Mouse (Mus musculus): ENCODE data around the gene Dact1. TPM values are rescaled to one million over a fixed set of nuclear protein-coding genes. Genes with fewer than 3 reads are reported as not detected.

Gene Dact1
- polyA plus RNA-seq, 1 experiment from 2014 or later: 36.5 TPM

DNA sequence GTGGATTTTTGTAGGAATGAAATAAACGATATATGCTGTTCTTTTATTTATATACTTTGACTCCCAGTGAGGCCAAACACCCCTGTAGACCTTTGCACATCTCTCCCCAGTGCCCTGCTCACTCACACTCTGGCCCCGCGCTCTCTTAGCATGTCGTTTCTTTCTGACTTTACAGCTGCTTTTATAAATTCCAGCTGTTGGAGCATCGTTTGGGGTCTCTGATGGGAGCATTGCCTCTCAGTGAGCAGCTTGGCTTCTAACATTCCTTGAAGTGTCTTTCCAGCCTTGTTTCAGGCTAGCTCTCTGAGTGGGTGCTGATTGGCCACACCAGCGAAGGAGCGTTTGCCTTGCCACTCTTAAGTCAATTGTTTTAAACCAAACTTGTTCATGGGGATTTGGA is 35.8 kb downstream of the Dact1 start:
- no peaks in the 10 kb centered on the region for H3K4me1 ChIP-seq
- H3K4me2 ChIP-seq: no peak overlapping the region
- no peak for ATAC-seq (replicated peaks)
- no peak overlapping the region for H3K27ac ChIP-seq
- H3K9ac ChIP-seq: no peak overlapping the region
- H3K27me3 ChIP-seq (replicated peaks): no peaks in the 10 kb centered on the region
- no peak overlapping the region for H3K4me3 ChIP-seq
- no peaks in the 10 kb centered on the region for H3K9me3 ChIP-seq
- H3K36me3 ChIP-seq (replicated peaks): no peaks in the 10 kb centered on the region
- 77% methylated on average over 7 of the region's 7 CpGs for WGBS

DNA sequence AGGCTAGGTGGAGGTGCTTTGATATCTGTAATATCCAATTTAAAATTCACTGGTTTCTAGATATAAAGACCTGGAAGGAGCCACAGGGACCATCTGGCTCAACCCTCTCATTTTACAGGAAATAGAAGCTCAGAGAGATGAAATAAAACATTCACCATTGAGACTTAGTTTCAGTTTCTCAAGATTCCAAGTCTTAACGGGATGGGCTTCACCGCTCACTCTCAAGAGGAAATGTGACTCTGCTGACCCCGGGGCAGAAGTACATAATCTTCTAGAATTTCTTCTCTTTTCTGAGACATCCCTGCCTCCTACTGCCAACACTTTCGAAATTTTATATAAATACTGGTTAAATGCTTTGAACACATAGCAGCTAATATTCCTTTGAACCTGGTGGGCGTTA is 36.4 kb downstream of the Dact1 start:
- H3K9me3 ChIP-seq: no peaks in the 10 kb centered on the region
- no peaks in the 10 kb centered on the region for H3K36me3 ChIP-seq (replicated peaks)
- ATAC-seq (replicated peaks): no peak
- H3K9ac ChIP-seq: no peak overlapping the region
- H3K4me3 ChIP-seq: no peak overlapping the region
- no peak overlapping the region for H3K27ac ChIP-seq
- H3K4me1 ChIP-seq: no peaks in the 10 kb centered on the region
- no peaks in the 10 kb centered on the region for H3K27me3 ChIP-seq (replicated peaks)
- no peak overlapping the region for H3K4me2 ChIP-seq
- 64% methylated on average over 5 of the region's 5 CpGs for WGBS

DNA sequence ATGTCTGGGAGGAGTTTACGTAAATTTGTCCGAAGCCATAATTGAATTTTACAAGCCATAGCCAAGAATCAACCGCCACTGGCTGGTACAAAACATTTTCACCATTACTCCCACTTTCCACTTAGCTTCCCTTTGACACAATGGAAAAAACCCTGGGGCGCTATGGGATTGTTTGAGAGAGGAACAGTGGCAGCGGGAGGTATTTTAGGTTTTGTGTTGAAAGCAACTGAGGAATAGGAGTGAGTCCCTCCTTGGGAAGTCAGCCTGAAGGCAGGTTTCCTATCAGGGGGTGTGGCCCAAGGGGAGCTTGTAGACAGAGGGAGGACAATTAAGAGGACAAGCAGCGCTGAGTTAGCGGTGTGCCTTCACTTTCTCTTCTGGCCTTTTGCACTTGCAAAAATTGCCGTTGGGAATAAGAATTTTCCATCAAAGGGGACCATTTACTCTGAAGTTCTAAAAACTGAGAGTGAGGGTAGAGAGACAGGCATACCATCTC is 38.8 kb downstream of the Dact1 start:
- no peak overlapping the region for H3K9ac ChIP-seq
- no peak overlapping the region for H3K4me3 ChIP-seq
- H3K4me1 ChIP-seq: no peaks in the 10 kb centered on the region
- no peak overlapping the region for H3K27ac ChIP-seq
- H3K36me3 ChIP-seq (replicated peaks): no peaks in the 10 kb centered on the region
- H3K4me2 ChIP-seq: no peak overlapping the region
- no peaks in the 10 kb centered on the region for H3K9me3 ChIP-seq
- 65% methylated on average over 8 of the region's 8 CpGs for WGBS
- H3K27me3 ChIP-seq (replicated peaks): no peaks in the 10 kb centered on the region
- no peak for ATAC-seq (replicated peaks)

DNA sequence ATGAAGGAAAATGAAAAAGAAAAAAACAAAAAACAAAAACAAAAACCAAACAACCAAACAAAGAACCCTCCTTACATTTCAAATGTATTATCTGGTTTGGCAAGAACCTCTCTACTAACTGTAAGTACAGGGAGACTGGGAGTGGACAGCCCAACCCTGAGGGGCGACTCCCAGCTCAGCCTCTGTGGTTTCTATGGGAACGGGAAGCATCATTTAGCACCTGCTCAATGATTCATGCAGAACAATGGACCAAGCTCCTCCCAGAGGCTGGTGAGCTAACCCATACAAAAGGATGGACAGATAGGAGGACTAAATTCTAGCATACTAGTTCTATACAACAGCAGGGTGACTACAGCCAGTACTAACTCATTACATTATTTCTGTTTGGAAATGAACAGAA is 40.4 kb downstream of the Dact1 start:
- Histone ChIP-seq H3K9ac (no peak overlapping the region), H3K9me3 (no peaks in the 10 kb centered on the region), H3K4me3 (no peak overlapping the region), H3K27ac (no peak overlapping the region), H3K4me2 (no peak overlapping the region), H3K36me3 (replicated peaks) (no peaks in the 10 kb centered on the region), H3K27me3 (replicated peaks) (no peaks in the 10 kb centered on the region), H3K4me1 (no peaks in the 10 kb centered on the region)
- 0 out of 2 replicates have a peak, but pooled peaks have one; percentile 9 for ATAC-seq (replicated peaks)
- WGBS: 26% methylated on average over 2 of the region's 2 CpGs

DNA sequence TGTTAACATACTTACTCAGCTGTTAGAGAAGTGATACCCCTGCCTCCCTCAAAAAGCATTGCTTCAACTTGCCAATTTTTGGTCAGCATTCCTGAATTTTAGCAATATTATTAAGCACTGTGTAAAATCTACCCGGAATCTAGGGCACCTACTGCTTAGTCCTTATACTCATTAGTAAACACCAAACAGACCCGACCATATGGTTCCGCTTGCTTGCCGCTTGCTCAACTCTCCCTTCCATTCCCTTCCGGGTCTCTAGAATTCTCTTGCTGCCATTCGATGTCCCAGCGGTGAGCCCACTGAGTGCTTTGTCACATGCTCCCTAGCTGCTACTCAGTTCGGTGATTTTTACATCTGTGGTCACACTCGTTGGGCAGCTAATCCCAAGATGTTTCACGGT is 45.0 kb downstream of the Dact1 start:
- 43% methylated on average over 10 of the region's 10 CpGs for WGBS
- Histone ChIP-seq H3K9me3 (no peaks in the 10 kb centered on the region), H3K4me1 (no peaks in the 10 kb centered on the region), H3K4me3 (no peak overlapping the region), H3K27me3 (replicated peaks) (no peaks in the 10 kb centered on the region), H3K36me3 (replicated peaks) (no peaks in the 10 kb centered on the region), H3K27ac (no peak overlapping the region), H3K4me2 (no peak overlapping the region), H3K9ac (no peak overlapping the region)
- ATAC-seq (replicated peaks): no peak

DNA sequence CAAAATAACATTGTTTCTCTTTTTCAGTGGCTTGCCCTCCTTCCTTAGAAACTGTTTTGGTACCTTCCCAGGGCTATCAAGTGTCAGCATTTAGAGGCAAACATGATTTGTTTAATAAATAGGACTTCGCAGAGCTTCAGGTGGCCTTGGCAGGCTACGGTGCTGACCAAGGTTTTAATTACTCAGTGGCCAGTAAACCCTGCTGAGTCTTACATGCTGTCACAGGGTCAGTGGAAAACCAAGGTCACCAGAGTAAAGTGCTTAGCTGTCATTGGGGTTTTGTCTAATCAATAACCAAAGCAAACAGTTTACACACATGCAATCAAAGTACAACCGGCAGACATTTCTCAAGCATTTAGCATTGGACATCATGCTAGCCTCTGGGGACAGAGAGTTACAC is 45.4 kb downstream of the Dact1 start:
- WGBS: 53% methylated on average over 3 of the region's 3 CpGs
- Histone ChIP-seq H3K4me2 (no peak overlapping the region), H3K4me1 (no peaks in the 10 kb centered on the region), H3K9ac (no peak overlapping the region), H3K9me3 (no peaks in the 10 kb centered on the region), H3K4me3 (no peak overlapping the region), H3K36me3 (replicated peaks) (no peaks in the 10 kb centered on the region), H3K27me3 (replicated peaks) (no peaks in the 10 kb centered on the region), H3K27ac (no peak overlapping the region)
- no peak for ATAC-seq (replicated peaks)

DNA sequence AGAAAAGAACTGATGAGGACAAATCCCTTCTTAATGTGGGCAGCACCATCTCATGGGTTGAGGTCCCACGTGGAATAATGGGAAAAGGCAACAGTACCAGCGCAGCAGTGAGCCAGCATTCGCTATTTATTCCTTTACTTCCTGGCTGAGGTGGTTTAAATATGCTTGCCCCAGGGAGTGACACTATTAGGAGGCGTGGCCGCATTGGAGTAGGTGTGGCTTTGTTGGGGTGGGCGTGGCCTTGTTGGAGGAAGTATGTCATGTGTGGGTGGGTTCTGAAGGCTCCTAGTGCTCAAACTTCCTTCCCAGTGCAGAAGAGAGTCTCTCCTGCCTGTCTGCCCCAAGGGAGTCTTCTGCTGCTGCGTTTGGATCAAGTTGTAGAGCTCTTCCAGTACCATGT is 51.9 kb downstream of the Dact1 start:
- 92% methylated on average over 7 of the region's 7 CpGs for WGBS
- H3K9ac ChIP-seq: no peak overlapping the region
- H3K4me1 ChIP-seq: no peaks in the 10 kb centered on the region
- no peak overlapping the region for H3K4me2 ChIP-seq
- H3K36me3 ChIP-seq (replicated peaks): no peaks in the 10 kb centered on the region
- no peak overlapping the region for H3K27ac ChIP-seq
- no peaks in the 10 kb centered on the region for H3K9me3 ChIP-seq
- no peak overlapping the region for H3K4me3 ChIP-seq
- ATAC-seq (replicated peaks): no peak
- no peaks in the 10 kb centered on the region for H3K27me3 ChIP-seq (replicated peaks)

DNA sequence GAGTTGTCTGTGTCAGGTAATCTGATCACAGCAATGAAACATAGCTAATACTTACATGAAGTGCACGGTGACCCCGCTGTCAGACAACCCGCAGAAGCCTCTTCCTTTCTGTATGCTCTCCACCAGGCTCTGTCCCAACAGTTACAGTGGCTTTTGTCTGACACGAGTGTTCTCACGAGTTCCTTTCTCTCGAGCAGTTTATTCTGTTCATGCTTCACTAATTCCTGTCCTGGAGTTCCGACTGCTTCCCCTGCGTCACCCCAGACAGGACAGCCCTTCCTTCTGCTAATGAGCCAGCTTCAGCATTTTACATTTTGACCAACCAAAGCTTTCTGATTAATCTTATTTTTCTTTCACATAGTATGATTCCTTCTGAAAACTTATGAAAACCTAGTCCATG is 52.7 kb downstream of the Dact1 start:
- no peaks in the 10 kb centered on the region for H3K27me3 ChIP-seq (replicated peaks)
- WGBS: 56% methylated on average over 8 of the region's 8 CpGs
- no peak for ATAC-seq (replicated peaks)
- no peak overlapping the region for H3K9ac ChIP-seq
- no peak overlapping the region for H3K27ac ChIP-seq
- no peak overlapping the region for H3K4me3 ChIP-seq
- H3K4me2 ChIP-seq: no peak overlapping the region
- H3K4me1 ChIP-seq: no peaks in the 10 kb centered on the region
- no peaks in the 10 kb centered on the region for H3K9me3 ChIP-seq
- no peaks in the 10 kb centered on the region for H3K36me3 ChIP-seq (replicated peaks)

DNA sequence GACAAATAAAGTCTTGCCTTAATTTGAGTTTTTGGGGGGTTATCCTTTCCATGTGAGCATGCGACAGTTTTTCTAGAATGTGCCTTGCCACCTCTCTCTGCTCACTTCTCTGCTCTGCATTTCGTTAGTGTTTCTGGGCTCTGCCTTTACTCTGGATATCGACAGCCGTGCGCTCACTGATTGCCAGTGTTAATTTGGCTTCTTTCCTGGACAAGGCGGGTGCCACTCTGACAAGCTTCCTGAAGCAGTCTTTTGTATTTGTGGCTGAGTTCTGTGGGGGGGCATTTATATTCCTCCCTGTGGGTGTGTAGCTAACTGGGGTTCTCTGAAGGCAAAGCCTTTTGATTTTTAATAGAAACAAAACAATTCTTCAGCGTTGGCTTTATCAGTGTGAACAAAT is 54.4 kb downstream of the Dact1 start:
- Histone ChIP-seq H3K4me1 (peaks cover 3% of the 10 kb centered on the region; the same call in 1 of the 2 replicates), H3K9me3 (no peaks in the 10 kb centered on the region), H3K4me3 (no peak overlapping the region), H3K4me2 (no peak overlapping the region), H3K27me3 (replicated peaks) (no peaks in the 10 kb centered on the region), H3K9ac (no peak overlapping the region), H3K27ac (no peak overlapping the region), H3K36me3 (replicated peaks) (no peaks in the 10 kb centered on the region)
- WGBS: 46% methylated on average over 7 of the region's 7 CpGs
- ATAC-seq (replicated peaks): no peak

DNA sequence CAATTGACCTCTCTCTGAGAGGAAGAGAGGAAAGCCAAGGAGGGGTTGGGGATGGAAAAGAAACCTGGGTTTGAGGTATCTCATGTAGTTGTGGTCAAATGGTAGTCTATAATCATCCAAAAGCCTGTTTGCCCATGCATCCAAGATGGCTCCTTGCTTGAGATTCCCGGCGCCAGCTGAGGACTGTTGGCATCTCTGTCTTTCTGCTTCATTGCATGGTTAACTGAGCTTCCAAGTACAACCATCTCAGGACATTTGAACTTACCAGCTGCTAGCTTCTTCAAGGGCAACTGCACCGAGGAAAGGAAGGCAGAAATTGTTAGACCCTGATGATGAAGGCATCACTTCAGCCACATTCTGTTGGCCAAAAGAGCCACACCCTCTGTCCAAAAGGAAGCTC is 54.8 kb downstream of the Dact1 start:
- Histone ChIP-seq H3K4me2 (no peak overlapping the region), H3K9ac (no peak overlapping the region), H3K4me1 (peaks cover 5% of the 10 kb centered on the region; the same call in 1 of the 2 replicates), H3K9me3 (no peaks in the 10 kb centered on the region), H3K4me3 (no peak overlapping the region), H3K27me3 (replicated peaks) (no peaks in the 10 kb centered on the region), H3K36me3 (replicated peaks) (no peaks in the 10 kb centered on the region), H3K27ac (no peak overlapping the region)
- 84% methylated on average over 3 of the region's 3 CpGs for WGBS
- ATAC-seq (replicated peaks): no peak

DNA sequence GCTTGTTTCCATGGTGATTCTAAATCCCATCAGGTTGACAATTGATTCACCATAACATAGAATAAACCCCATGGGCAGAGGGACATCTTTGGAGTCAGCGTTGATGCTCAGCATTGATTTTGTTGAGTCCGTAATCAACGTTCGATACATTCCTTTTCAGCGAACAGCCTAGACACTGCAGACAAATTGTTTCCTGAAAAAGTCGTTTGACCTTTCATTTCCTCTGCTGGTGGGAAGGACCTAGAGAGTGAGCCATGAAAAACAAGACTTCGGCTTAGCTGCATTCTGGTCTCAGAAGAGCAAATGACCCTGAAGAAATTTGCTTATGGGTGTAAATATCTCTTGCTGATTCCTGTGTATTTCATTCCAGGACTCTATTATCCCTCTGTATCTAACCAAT is 55.5 kb downstream of the Dact1 start:
- WGBS: 52% methylated on average over 7 of the region's 7 CpGs
- H3K9ac ChIP-seq: no peak overlapping the region

DNA sequence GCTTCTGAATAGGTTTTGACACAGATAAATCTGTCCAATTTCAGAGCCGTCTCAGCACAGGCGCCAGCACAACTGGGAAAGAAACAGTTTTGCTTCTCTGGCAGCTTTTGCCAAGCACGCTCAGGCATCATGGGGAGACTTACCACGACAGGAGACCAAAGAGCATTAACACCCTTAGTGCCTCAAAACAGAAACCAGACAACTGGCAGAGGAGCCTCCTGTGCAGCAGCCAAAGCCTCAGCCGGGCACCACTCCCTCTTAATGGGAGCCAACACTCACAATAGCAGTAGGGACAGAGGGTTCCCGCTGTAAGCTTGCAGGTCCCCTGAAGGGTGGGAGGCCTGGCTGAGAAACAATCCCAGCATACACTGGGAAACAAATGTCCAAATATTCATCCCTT is 56.5 kb downstream of the Dact1 start:
- Histone ChIP-seq H3K9ac (no peak overlapping the region), H3K4me3 (no peak overlapping the region), H3K27me3 (replicated peaks) (no peaks in the 10 kb centered on the region), H3K27ac (no peak overlapping the region), H3K4me1 (peaks cover 5% of the 10 kb centered on the region; the same call in 1 of the 2 replicates), H3K36me3 (replicated peaks) (no peaks in the 10 kb centered on the region), H3K4me2 (no peak overlapping the region), H3K9me3 (no peaks in the 10 kb centered on the region)
- WGBS: 52% methylated on average over 6 of the region's 6 CpGs
- no peak for ATAC-seq (replicated peaks)

More for the DNA sequence above, 55.5 kb downstream of the Dact1 start:
- Histone ChIP-seq H3K27me3 (replicated peaks) (no peaks in the 10 kb centered on the region), H3K4me2 (no peak overlapping the region), H3K4me3 (no peak overlapping the region), H3K9me3 (no peaks in the 10 kb centered on the region), H3K27ac (no peak overlapping the region), H3K4me1 (peaks cover 5% of the 10 kb centered on the region; the same call in 1 of the 2 replicates), H3K36me3 (replicated peaks) (no peaks in the 10 kb centered on the region)
- no peak for ATAC-seq (replicated peaks)

DNA sequence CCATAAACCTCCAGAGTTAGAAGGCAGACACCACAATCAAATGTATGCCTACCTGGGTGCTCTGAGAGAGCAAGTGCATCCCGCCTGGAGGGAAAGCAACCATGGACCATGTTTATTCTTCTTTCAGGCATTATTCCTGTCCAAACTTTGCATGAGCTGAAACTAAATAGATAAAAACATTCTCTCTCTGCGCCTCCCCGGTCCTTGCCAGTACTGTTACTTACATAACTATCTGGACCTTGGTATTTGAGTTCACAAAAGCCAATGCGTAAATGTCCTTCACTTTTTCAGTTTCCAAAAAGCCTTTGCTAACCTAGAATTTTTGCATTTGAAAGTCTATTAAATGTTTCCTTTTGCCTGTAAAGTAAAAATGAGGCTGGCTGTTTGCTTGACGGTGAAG is 58.9 kb downstream of the Dact1 start:
- H3K9ac ChIP-seq: no peak overlapping the region

More for the DNA sequence above, 58.9 kb downstream of the Dact1 start:
- Histone ChIP-seq H3K9me3 (no peaks in the 10 kb centered on the region), H3K4me1 (peaks cover 5% of the 10 kb centered on the region; the same call in 1 of the 2 replicates), H3K4me3 (no peak overlapping the region), H3K27ac (no peak overlapping the region), H3K36me3 (replicated peaks) (no peaks in the 10 kb centered on the region), H3K27me3 (replicated peaks) (no peaks in the 10 kb centered on the region), H3K4me2 (no peak overlapping the region)
- 78% methylated on average over 5 of the region's 5 CpGs for WGBS
- ATAC-seq (replicated peaks): no peak

Measured in midbrain, embryonic 15.5 days (tissue).